Mouse (Mus musculus) small intestine, adult 2 months (tissue): ENCODE measurements around the gene Zfp697. TPM values are rescaled to one million over a fixed set of nuclear protein-coding genes. Genes with fewer than 3 reads are reported as not detected.

Experiments used
- H3K27ac ChIP-seq: fragments of 200-500 bp; 2 replicates; pipeline ENCODE4 v1.5.1; 2012; ENCODE audit warnings: low read depth, low read length, control low read depth, inconsistent platforms; ENCODE audit not compliant: insufficient read depth
- H3K27me3 ChIP-seq: fragments of 200-500 bp; 2 replicates; pipeline ENCODE4 v1.6.1; 2012; ENCODE audit warnings: mild to moderate bottlenecking, moderate library complexity, low read length, inconsistent platforms; ENCODE audit not compliant: control insufficient read depth, insufficient read depth
- H3K36me3 ChIP-seq: fragments of 200-500 bp; 2 replicates; pipeline ENCODE4 v1.6.1; 2012; ENCODE audit warnings: mild to moderate bottlenecking, low read length, control low read depth, inconsistent platforms; ENCODE audit not compliant: control insufficient read depth, insufficient read depth
- H3K4me1 ChIP-seq: fragments of 200-500 bp; 2 replicates; pipeline ENCODE4 v1.6.1; 2012; ENCODE audit warnings: low read length, inconsistent platforms, mixed read lengths; ENCODE audit not compliant: control insufficient read depth, insufficient read depth, insufficient read length
- H3K4me3 ChIP-seq: fragments of 200-500 bp; 2 replicates; pipeline ENCODE4 v1.5.1; 2012; ENCODE audit warnings: low read depth, mild to moderate bottlenecking, control low read depth, inconsistent platforms, low read length, moderate library complexity
- CTCF ChIP-seq: fragments of 200-500 bp; IDR thresholded peaks from 2 replicates; pipeline ENCODE4 v1.5.1; 2012; ENCODE audit warnings: low read depth, mild to moderate bottlenecking, control low read depth, inconsistent platforms, low read length, moderate library complexity, mixed read lengths; ENCODE audit not compliant: insufficient replicate concordance, insufficient read length; ENCODE audit errors: extremely low read depth
- POLR2A ChIP-seq: fragments of 200-500 bp; IDR thresholded peaks from 2 replicates; pipeline ENCODE4 v1.6.1; 2012; ENCODE audit warnings: low read depth, mild to moderate bottlenecking, control low read depth, inconsistent platforms, low read length, moderate library complexity
- WGBS: fragments of 180-500 bp; shearing (Covaris S2); methylation state at CpG from one replicate; pipeline ENCODE4 v1.1.7; 2018; 5-methylcytosine and 5-hydroxymethylcytosine counted together
- polyA plus RNA-seq: library from polyadenylated mRNA; depleted of rRNA; stranded (reverse); fragments of >200 nt; gene quantifications from 2 replicates; pipeline ENCODE4 v1.2.3, GENCODE M21; 2012

Gene Zfp697
- polyA plus RNA-seq, 1 experiment: 0.89 TPM

- Histone ChIP-seq H3K4me3 (no peak overlapping the region), H3K36me3 (no peaks in the 10 kb centered on the region), H3K27me3 (0 out of 2 replicates have a peak, but pooled peaks cover 2% of the 10 kb centered on the region), H3K27ac (no peak overlapping the region), H3K4me1 (peaks cover 4% of the 10 kb centered on the region)
- WGBS: 90% methylated on average over 17 of the region's 17 CpGs
- TF ChIP-seq CTCF: no peak
- TF ChIP-seq POLR2A: no peak
These were observed 41.3 kb upstream of the Zfp697 start for GRCm38 (mm10) chr3:98340818-98341594.

GRCm38 (mm10) chr3:98343235-98343634, 39.0 kb upstream of the Zfp697 start:
- no peak for TF ChIP-seq CTCF
- WGBS: 81% methylated on average over 3 of the region's 3 CpGs
- H3K4me1 ChIP-seq: peaks cover 7% of the 10 kb centered on the region
- H3K4me3 ChIP-seq: no peak overlapping the region
- no peaks in the 10 kb centered on the region for H3K36me3 ChIP-seq
- no peak overlapping the region for H3K27ac ChIP-seq
- 0 out of 2 replicates have a peak, but pooled peaks cover 2% of the 10 kb centered on the region for H3K27me3 ChIP-seq

DNA sequence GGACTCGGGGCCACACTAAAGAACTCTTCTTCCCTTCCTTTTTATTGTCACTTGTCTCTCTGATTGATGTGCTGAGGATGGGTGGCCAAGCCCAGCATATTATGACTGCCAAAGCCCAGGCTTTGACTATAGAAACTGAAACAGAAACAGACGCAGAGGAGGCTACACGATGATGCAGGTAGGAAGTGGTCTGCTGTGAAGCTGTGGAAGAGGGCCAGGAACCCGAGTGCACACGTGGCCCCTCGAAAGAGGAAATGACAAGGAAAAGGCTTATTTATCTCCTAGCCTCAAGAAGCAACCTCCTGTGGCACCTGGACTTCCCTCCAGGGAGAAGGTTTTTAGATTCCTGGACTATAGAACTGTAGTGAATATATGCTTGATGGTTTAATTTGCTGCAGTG, 34.2 kb upstream of the Zfp697 start:
- 10% methylated on average over 6 of the region's 6 CpGs for WGBS
- no peaks in the 10 kb centered on the region for H3K36me3 ChIP-seq
- no peaks in the 10 kb centered on the region for H3K27me3 ChIP-seq
- peak overlapping the region; percentile 26 for H3K4me3 ChIP-seq
- 0 out of 2 replicates have a peak overlapping the region, but pooled peaks have one; percentile 30 for H3K27ac ChIP-seq
- peaks cover 3% of the 10 kb centered on the region; the same call in 1 of the 2 replicates for H3K4me1 ChIP-seq
- TF ChIP-seq POLR2A: no peak
- TF ChIP-seq CTCF: no peak

GRCm38 (mm10) chr3:98348705-98349104, 33.6 kb upstream of the Zfp697 start:
- 6% methylated on average over 8 of the region's 8 CpGs for WGBS
- Histone ChIP-seq H3K27me3 (no peaks in the 10 kb centered on the region), H3K4me3 (no peak overlapping the region), H3K36me3 (no peaks in the 10 kb centered on the region), H3K4me1 (peaks cover 3% of the 10 kb centered on the region; the same call in 1 of the 2 replicates), H3K27ac (0 out of 2 replicates have a peak overlapping the region, but pooled peaks have one; percentile 30)
- TF ChIP-seq CTCF: peak; percentile 36; the same call in 1 of the 2 replicates
- TF ChIP-seq POLR2A: no peak

GRCm38 (mm10) chr3:98353892-98354291, 28.4 kb upstream of the Zfp697 start:
- no peaks in the 10 kb centered on the region for H3K4me1 ChIP-seq
- H3K36me3 ChIP-seq: no peaks in the 10 kb centered on the region
- 31% methylated on average over 7 of the region's 7 CpGs for WGBS
- no peak overlapping the region for H3K27ac ChIP-seq
- no peak for TF ChIP-seq POLR2A
- no peak for TF ChIP-seq CTCF
- no peaks in the 10 kb centered on the region for H3K27me3 ChIP-seq
- H3K4me3 ChIP-seq: no peak overlapping the region

DNA sequence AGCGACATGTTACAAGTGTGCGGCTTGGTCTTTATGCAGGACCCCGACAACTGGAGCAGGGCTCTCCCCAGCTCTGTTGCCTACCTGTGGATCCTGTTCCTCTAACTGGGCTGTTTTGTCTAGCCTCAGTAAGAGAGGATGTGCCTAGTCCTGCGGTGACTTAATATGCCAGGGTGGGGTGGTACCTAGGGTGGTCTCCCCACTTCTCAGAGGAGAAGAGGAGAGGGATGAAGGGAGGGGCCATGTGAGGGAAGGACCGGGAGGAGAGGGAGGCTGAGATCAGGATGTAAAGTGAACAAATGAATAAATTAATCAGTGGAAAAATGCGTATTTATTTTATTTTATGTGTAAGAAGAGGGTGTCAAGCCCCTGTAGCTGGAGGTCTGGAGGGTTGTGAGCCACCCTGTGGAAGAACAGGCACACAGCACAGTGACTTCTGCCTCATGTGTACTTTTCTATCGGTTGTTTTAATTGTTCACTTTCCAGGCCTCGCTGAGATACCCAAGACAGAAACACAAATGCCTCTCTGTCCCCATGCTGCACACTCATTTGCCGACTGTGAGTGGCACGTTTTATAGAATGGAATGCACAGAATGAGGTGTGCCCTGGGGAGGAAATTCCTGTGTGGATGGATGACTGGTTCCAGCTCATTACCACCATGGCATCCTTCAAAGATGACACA, 26.8 kb upstream of the Zfp697 start:
- Histone ChIP-seq H3K4me1 (no peaks in the 10 kb centered on the region), H3K4me3 (no peak overlapping the region), H3K27me3 (no peaks in the 10 kb centered on the region), H3K36me3 (no peaks in the 10 kb centered on the region), H3K27ac (no peak overlapping the region)
- TF ChIP-seq CTCF: no peak
- 62% methylated on average over 10 of the region's 10 CpGs for WGBS

- Histone ChIP-seq H3K4me3 (no peak overlapping the region), H3K27ac (no peak overlapping the region), H3K36me3 (no peaks in the 10 kb centered on the region), H3K4me1 (no peaks in the 10 kb centered on the region), H3K27me3 (no peaks in the 10 kb centered on the region)
- TF ChIP-seq CTCF (no peak), POLR2A (no peak)
- 82% methylated on average over 6 of the region's 6 CpGs for WGBS
These were observed 26.3 kb upstream of the Zfp697 start for GRCm38 (mm10) chr3:98356026-98356365.
